Mouse (Mus musculus) lung, adult 2 months (tissue): ENCODE data around the gene Ednrb.

Source experiments
- CTCF ChIP-seq: fragments of 200-500 bp; IDR thresholded peaks from 2 replicates; pipeline ENCODE4 v1.5.1; 2011; ENCODE audit warnings: mild to moderate bottlenecking, low read length, control low read depth; ENCODE audit not compliant: insufficient read depth
- POLR2A ChIP-seq: fragments of 200-500 bp; IDR thresholded peaks from 2 replicates; pipeline ENCODE4 v1.6.1; 2011; ENCODE audit warnings: low read depth, mild to moderate bottlenecking, control low read depth, low read length, borderline replicate concordance; ENCODE audit errors: extremely low read depth

DNA sequence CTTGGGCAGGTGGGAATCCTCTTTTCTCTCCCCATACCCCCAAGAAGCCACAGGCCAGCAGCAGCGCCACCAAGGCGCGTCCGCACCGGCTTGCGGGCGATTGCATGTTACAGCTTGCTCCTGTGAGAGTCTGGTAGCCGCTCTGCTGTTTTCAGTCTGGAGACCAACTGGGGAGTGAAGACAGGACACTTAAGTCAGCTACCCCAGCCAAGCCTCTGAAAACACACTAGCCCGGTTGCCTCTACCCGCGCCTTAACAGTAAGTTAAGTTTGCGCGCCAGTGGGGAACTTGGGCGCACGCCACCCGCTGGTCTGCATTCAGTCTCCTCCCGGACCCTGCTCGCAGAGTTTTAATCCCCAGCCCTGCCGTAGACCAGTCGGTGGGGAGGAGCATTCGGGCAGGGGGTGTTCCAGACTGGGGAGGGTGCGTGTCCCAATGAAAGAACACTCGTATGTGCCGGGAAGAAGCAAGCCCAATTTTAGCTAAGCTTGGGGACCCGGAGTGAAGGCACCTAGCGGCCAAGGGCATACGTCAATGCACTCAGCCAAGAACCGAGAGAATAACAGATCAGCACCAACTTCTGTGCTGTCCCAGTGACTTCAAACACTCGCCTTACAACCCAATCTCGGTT lies 716 bp downstream of the Ednrb start:
- TF ChIP-seq POLR2A (no peak), CTCF (0 out of 2 replicates have a peak, but pooled peaks have one; percentile 7)
